Mouse (Mus musculus) limb, embryonic 12.5 days (tissue): Measurements from ENCODE around the gene Lrpap1. TPM values are rescaled to one million over a fixed set of nuclear protein-coding genes. Genes with fewer than 3 reads are reported as not detected.

Experiments used
- ATAC-seq: fragments of 200-750 bp; cut with Nextera tagmentation; 2 replicates; pipeline ENCODE4 v1.8.0; 2017; ENCODE audit warnings: low read depth, moderate TSS enrichment; ENCODE audit not compliant: insufficient number of reproducible peaks, insufficient read depth, low FRiP score, low TSS enrichment
- H3K27ac ChIP-seq: fragments of 300-500 bp; sonication (generic); 2 replicates; pipeline ENCODE4 v1.5.1; 2016; ENCODE audit warnings: mild to moderate bottlenecking, moderate library complexity
- H3K27me3 ChIP-seq: fragments of 300-500 bp; sonication (generic); 2 replicates; pipeline ENCODE4 v1.6.1; 2016; ENCODE audit warnings: mild to moderate bottlenecking, moderate library complexity
- H3K36me3 ChIP-seq: fragments of 300-500 bp; sonication (generic); 2 replicates; pipeline ENCODE4 v1.6.1; 2016; ENCODE audit warnings: mild to moderate bottlenecking, moderate library complexity
- H3K4me1 ChIP-seq: fragments of 300-500 bp; sonication (generic); replicated peaks from 2 replicates; pipeline ENCODE4 v1.6.1; 2016
- H3K4me2 ChIP-seq: fragments of 300-500 bp; sonication (generic); 2 replicates; pipeline ENCODE4 v1.6.1; 2016; ENCODE audit warnings: mild to moderate bottlenecking, moderate library complexity
- H3K4me3 ChIP-seq: fragments of 300-500 bp; sonication (generic); replicated peaks from 2 replicates; pipeline ENCODE4 v1.5.1; 2016; ENCODE audit warnings: mild to moderate bottlenecking
- H3K9ac ChIP-seq: fragments of 300-500 bp; sonication (generic); replicated peaks from 2 replicates; pipeline ENCODE4 v1.6.1; 2016; ENCODE audit warnings: mild to moderate bottlenecking, moderate library complexity
- H3K9me3 ChIP-seq: fragments of 300-500 bp; sonication (generic); 2 replicates; pipeline ENCODE4 v1.6.1; 2016; ENCODE audit warnings: mild to moderate bottlenecking, moderate library complexity
- WGBS: fragments of 180-500 bp; shearing (Covaris S2); methylation state at CpG from one replicate; pipeline ENCODE4 v1.1.7; 2016; 5-methylcytosine and 5-hydroxymethylcytosine counted together
- polyA plus RNA-seq: library from polyadenylated mRNA; unstranded; fragments of >200 nt; fragmentation: Nextera tagmentation; extraction: Ambion mirVana; gene quantifications from 2 replicates; pipeline ENCODE4 v1.2.1, GENCODE M21; 2016

The Lrpap1 gene
- 83.5 and 93.0 TPM in 2 replicates for polyA plus RNA-seq

DNA sequence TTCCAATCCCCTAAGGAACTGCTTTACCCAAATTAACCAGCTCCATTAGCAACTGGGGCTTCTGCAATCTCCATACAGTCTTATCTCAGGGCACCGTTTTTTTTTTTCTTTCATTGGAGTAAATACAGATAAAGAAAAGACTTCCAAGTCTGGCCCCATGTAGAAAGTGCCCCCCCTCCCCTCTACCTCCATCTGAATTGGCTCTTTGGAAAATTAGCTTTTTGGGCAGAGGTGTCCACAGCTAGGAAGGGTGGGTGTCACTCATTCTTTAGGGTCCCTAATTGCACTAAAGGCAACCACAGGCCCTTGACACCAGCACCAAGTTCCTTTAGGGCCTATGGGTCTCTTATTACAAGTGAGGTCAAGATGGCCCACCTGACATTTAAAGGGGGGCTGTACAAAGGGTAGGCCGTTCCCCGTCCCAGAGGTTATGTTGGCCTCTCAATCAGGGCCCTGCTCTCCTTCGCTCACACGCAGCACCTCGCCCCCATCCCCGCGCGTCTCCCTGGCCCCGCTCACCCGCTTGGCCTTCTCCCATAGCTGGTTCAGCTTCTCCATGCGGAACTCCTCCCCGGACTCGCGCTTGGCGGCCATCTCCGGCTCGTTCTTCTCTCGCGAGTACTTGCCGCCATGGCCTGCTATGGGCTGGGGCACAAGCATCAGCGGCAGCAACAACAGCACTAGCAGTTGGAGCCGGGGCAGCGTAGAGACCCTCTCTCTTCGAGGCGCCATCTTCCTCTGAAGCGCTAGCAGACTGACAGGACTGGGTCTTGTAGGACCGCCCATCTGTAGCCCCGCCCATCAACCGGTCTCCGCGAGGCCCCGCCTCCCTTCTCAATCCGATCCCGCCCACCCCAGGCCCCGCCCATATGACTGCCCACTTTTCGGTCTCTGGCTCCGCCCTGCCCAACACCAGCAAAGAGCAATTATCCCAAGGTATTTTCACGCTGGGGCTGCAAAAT, at the start of gene Lrpap1:
TSS of gene Lrpap1 (minus strand) at position 807 of the 962 bp plus-strand sequence.
- H3K4me2 ChIP-seq: peak within 1 kb of the TSS; percentile 63
- peak within 1 kb of the TSS; percentile 78 for H3K4me3 ChIP-seq
- no peaks in the 10 kb centered on the region; the same call in 1 of the 2 replicates for H3K27me3 ChIP-seq
- H3K27ac ChIP-seq: peak within 1 kb of the TSS; percentile 75
- H3K4me1 ChIP-seq: peaks cover 24% of the 10 kb centered on the region
- peak; percentile 92 for ATAC-seq
- no peaks in the 10 kb centered on the region for H3K9me3 ChIP-seq
- peaks cover 24% of the 10 kb centered on the region for H3K36me3 ChIP-seq
- H3K9ac ChIP-seq: peak within 1 kb of the TSS; percentile 68
- under 1% methylated on average over 39 of the region's 39 CpGs for WGBS

DNA sequence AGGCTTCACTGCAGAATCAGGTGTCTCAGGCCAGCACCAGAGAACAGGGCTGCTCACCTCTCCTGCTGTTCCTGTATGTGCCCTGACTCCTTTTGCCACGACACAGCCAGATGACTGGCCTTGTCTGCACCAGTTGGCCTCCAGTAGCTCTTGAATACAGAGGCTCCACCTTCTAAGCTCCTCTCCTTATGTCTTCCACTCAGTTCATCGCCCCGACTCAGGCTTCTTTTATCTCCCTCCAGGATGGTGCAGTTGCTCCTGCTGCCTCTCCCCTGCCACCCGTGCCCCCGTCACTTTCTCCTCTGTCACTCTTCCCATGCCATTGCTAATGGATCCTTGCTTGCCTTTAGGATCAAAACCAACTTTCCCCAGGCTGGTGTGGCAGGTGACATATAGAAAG, 44.4 kb upstream of the Lrpap1 start:
- Histone ChIP-seq H3K9me3 (peaks cover 4% of the 10 kb centered on the region; the same call in 1 of the 2 replicates), H3K27me3 (peaks cover 6% of the 10 kb centered on the region; the same call in 1 of the 2 replicates), H3K4me1 (no peaks in the 10 kb centered on the region), H3K27ac (no peak overlapping the region), H3K9ac (no peak overlapping the region), H3K4me2 (no peak overlapping the region), H3K4me3 (no peak overlapping the region), H3K36me3 (no peaks in the 10 kb centered on the region)
- 72% methylated on average over 5 of the region's 5 CpGs for WGBS
- ATAC-seq: no peak

DNA sequence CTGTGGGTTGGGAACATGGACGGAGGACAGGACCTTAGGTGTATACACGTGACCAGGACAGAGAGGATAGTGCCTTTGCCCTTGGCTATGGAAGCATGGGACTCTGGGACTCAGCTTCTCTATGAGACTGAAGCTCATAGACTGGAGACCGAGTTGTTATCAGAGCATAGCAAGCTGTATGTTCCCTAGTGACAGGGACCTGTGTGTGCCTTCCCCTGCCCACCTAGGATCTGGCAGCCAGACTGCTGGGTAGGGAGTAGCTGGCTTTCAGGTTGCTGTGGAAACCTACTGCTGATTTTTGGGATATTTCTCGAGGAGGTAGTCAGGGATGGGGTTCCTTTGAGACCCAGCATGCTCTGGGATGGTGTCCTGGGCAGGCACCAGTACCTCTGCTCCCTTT, 44.0 kb upstream of the Lrpap1 start:
- no peak for ATAC-seq

DNA sequence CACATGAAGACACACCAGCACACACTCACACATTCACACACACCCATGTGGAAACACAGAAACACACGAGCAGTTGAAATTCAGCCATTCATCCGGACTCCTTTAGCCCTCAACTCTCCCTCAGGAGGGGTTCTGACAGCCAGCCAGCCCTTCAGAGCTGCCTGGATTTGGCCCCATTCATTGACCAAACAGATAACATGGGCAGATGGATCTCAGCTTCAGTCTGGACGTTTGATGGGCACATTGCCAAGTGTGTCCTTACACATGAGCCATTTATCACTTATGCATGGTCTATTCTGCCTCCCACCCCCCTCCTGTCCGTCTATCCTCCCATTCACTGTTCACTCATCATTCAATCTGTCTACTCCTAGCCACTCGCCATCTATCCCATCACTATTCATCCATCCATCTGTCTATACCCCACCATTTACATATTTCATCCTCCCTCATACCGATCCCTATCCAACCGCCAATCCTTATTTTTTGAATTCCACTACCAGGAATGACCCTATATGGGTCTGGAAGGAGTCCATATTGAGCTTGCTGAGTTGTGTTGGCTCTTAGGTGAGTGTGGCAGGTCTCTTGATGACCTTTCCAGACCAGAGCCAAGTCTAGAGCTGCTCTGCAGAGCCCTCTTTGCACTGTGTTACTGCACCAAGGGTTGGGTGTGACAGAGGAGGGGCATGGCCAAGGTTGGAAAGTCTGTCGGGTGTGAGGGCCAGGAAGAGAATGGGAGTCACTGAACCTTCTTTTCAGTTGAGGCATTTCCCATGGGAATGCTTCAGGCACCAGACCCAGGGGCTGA, 42.6 kb upstream of the Lrpap1 start:
- Histone ChIP-seq H3K4me1 (no peaks in the 10 kb centered on the region), H3K27me3 (peaks cover 6% of the 10 kb centered on the region; the same call in 1 of the 2 replicates), H3K27ac (no peak overlapping the region), H3K9me3 (peaks cover 4% of the 10 kb centered on the region; the same call in 1 of the 2 replicates), H3K36me3 (no peaks in the 10 kb centered on the region), H3K4me2 (no peak overlapping the region), H3K9ac (no peak overlapping the region), H3K4me3 (no peak overlapping the region)
- no peak for ATAC-seq
- 77% methylated on average over 8 of the region's 8 CpGs for WGBS

More for the DNA sequence above, 44.0 kb upstream of the Lrpap1 start:
- H3K4me1 ChIP-seq: no peaks in the 10 kb centered on the region
- WGBS: 76% methylated on average over 4 of the region's 4 CpGs
- no peak overlapping the region for H3K27ac ChIP-seq
- no peak overlapping the region for H3K4me2 ChIP-seq
- peaks cover 6% of the 10 kb centered on the region; the same call in 1 of the 2 replicates for H3K27me3 ChIP-seq
- no peak overlapping the region for H3K4me3 ChIP-seq
- peaks cover 4% of the 10 kb centered on the region; the same call in 1 of the 2 replicates for H3K9me3 ChIP-seq
- no peak overlapping the region for H3K9ac ChIP-seq
- H3K36me3 ChIP-seq: no peaks in the 10 kb centered on the region

DNA sequence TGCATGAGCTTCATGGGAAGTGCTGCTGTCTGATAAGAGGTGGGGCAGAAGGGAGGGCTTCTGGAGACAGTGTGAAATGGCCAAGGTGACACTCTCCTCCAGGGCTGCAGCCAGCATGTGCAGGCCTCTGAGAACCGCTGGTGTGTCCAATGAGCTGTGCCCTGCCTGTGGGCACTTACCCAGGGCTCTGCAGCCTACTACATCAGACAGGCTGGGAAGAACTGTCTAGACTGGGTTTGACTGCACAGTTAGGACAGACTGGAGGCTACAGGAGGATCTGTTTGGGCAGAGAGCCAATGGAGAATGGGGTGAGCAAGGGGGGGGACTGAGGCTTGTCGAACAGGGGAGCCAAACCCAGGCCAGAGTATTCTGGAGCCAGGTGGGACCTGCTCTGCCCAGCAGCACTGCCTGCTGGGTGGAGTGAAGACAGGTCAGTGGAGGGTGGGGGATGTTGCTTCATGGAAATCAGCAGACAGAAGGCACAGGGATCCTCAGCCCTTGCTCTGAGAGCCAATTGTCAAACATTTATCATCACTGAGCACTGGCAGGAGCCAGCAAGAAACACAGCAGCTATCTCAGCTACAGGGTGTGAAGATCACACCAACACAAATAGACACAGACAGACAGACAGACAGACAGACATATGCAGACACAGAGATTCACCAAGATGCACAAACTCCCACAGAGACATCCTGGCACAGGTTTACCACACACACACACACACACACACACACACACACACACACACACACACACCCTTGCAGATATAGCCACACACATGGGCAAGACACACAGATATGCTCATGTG, 41.8 kb upstream of the Lrpap1 start:
- H3K9me3 ChIP-seq: peaks cover 4% of the 10 kb centered on the region; the same call in 1 of the 2 replicates
- no peak for ATAC-seq
- H3K27me3 ChIP-seq: peaks cover 6% of the 10 kb centered on the region; the same call in 1 of the 2 replicates
- 40% methylated on average over 2 of the region's 2 CpGs for WGBS
- no peaks in the 10 kb centered on the region for H3K36me3 ChIP-seq
- no peak overlapping the region for H3K4me3 ChIP-seq
- H3K4me2 ChIP-seq: no peak overlapping the region
- H3K9ac ChIP-seq: no peak overlapping the region
- no peaks in the 10 kb centered on the region for H3K4me1 ChIP-seq
- H3K27ac ChIP-seq: no peak overlapping the region

DNA sequence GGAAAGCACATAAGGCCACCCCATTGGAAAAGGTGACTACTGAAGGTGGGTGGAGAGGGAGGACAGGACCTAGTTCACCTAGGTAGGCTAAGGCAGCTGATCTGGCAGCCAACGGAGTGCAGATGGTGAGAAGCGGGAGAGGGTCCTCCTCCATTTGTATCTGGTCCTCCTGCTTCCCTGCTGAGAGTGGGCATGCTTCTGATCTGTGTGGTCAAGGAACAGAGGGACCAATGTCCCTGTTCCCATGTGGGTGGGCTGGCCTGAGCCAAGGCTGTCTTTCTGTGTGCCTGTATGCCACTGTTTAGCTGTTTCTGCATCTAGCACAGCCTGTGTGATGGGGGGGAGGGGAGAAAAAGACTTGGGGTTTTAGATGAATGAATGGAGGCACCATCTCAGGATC, 41.2 kb upstream of the Lrpap1 start:
- Histone ChIP-seq H3K4me3 (no peak overlapping the region), H3K9ac (no peak overlapping the region), H3K36me3 (no peaks in the 10 kb centered on the region), H3K9me3 (peaks cover 4% of the 10 kb centered on the region; the same call in 1 of the 2 replicates), H3K27ac (no peak overlapping the region), H3K4me1 (no peaks in the 10 kb centered on the region), H3K4me2 (no peak overlapping the region), H3K27me3 (peaks cover 6% of the 10 kb centered on the region; the same call in 1 of the 2 replicates)
- ATAC-seq: no peak
- WGBS: 64% methylated on average over 2 of the region's 2 CpGs

DNA sequence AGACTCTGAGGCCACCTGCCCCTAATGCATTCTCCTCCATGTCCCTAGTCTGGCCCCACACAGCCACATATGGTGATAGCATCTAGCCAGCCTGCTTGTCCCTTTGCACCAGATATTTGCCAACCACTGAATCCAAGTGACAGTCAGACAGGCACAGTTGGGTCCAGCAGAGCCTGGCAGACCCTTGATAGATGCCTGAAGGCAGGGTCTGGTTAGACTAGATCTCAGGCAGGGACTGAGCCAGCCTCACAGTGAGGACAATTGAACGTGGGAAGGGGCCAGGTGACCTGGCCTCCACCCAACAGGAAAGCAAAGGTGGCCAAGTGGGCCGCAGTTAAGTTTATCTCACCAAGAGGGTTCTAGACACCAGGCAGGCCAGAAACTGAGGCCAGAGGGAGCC, 39.1 kb upstream of the Lrpap1 start:
- Histone ChIP-seq H3K27me3 (0 out of 2 replicates have a peak, but pooled peaks cover 1% of the 10 kb centered on the region), H3K4me2 (no peak overlapping the region), H3K36me3 (no peaks in the 10 kb centered on the region), H3K27ac (no peak overlapping the region), H3K9ac (no peak overlapping the region), H3K9me3 (no peaks in the 10 kb centered on the region), H3K4me3 (no peak overlapping the region), H3K4me1 (no peaks in the 10 kb centered on the region; the same call in 1 of the 2 replicates)
- WGBS: 89% methylated on average over 2 of the region's 2 CpGs
- no peak for ATAC-seq

DNA sequence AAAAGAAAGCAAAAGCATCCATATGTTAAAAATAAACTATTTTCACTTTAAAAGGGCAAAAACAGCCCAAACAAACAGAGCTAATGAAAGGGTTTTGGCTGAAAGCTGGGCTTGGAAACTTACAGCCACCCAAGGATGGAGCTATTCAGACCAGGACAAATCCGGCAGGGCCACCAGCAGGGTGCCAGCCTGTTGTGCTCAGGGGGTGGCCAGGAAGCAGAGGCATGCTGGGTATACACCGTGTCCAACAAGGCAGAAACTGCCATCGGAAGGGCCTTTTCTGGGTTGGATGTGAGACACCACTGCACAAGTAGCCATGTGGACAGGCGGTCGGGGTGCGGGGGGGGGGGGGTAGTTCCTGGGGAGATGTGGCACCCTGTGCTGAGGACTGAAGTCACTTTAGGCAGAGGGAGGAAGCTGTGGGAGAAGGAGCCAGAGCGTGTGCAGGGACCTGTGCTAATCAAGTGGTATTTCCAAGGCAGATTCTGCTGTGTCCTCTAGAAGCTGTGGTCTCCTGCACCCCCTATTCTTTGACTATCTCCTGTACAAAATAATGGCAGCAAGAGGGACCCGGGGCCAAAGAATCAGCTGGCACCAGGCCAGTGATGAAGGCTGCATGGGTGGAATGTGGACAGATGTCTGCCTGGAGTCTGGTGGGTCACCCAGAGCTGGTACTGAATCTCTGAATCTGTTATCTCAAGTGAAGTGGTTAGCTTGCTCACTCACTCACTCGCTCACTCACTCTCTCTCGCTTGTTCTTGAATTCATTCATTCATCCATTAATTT, 38.1 kb upstream of the Lrpap1 start:
- Histone ChIP-seq H3K4me1 (no peaks in the 10 kb centered on the region; the same call in 1 of the 2 replicates), H3K9ac (no peak overlapping the region), H3K9me3 (no peaks in the 10 kb centered on the region), H3K4me2 (no peak overlapping the region), H3K36me3 (no peaks in the 10 kb centered on the region), H3K27me3 (no peaks in the 10 kb centered on the region), H3K4me3 (no peak overlapping the region), H3K27ac (no peak overlapping the region)
- no peak for ATAC-seq
- WGBS: 63% methylated on average over 10 of the region's 10 CpGs

DNA sequence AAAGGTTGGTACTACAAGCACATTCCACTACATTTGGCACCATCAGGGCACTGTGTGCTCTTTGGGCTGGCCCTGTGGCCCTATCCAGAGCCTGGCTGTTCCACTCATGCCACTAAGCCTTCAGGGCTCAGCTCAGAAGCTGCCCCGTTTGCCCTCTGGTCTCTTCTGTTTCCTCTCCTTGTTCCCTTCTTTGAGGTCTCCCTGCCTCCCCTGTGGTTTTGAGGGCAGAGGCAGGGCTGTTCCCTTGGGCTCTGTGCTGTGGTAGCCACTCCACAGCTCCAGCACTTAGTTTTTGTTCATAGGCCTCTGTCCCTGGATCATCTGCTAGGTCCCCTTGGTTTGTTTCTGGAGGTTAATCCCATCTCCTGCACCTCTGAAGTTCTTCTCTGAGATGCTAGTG, 37.3 kb upstream of the Lrpap1 start:
- H3K4me3 ChIP-seq: no peak overlapping the region
- no peaks in the 10 kb centered on the region for H3K9me3 ChIP-seq
- H3K36me3 ChIP-seq: no peaks in the 10 kb centered on the region
- H3K4me1 ChIP-seq: peaks cover under 1% of the 10 kb centered on the region; the same call in 1 of the 2 replicates
- H3K4me2 ChIP-seq: no peak overlapping the region
- no peak overlapping the region for H3K9ac ChIP-seq
- H3K27me3 ChIP-seq: no peaks in the 10 kb centered on the region
- no peak for ATAC-seq
- 30% methylated on average over 1 of the region's 1 CpGs for WGBS
- H3K27ac ChIP-seq: no peak overlapping the region

DNA sequence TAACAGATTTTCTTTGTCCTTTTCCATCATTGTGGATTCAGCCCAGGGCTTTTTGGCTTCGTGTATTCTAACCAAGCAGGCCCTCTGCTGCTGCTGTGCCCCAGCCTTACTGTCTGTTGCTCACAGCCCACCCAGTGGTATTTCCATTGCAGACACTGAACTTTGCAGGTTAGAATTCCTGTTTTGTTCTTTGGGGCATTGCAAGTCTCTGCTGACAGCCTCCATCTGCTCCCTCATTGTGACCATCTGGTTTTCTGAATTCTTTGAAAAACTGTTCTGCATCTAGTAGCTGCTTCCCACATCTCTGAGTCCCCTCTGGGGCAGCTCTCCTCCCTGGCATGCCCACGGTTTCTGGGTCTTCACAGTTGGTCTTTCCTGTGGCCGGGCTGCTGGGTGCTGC, 35.8 kb upstream of the Lrpap1 start:
- Histone ChIP-seq H3K27ac (no peak overlapping the region), H3K4me3 (no peak overlapping the region), H3K27me3 (no peaks in the 10 kb centered on the region), H3K9ac (no peak overlapping the region), H3K36me3 (no peaks in the 10 kb centered on the region), H3K4me2 (no peak overlapping the region), H3K9me3 (no peaks in the 10 kb centered on the region), H3K4me1 (peaks cover 6% of the 10 kb centered on the region; the same call in 1 of the 2 replicates)
- WGBS: 36% methylated on average over 3 of the region's 3 CpGs
- no peak for ATAC-seq
